Comparison of ENCODE assay signal across 32 mouse cellular contexts in the genomic region with DNA sequence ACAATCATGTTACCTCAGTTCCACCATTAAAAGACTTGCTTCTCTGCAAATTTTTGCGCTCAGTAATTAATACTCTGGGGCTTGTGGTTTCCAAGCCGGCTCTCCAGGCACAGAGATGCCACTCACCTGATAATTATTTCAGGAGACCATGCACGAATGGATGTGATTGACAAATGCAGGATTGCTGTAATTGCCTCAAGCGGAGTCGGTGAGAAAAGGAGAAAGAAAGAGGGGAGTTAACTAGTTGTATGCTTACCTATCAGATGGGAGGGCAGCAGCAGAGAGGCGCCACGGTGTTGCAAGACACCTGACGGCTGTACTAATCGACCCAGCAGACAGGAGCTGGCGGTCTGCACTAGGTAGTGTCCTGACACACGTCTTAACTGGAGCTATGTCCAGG.
DNase-seq lines count a peak whose midpoint lies in the region; ATAC-seq and TF ChIP-seq lines count a peak whose summit lies in the region.
"Had no signal": no experiment of that assay in that cellular context is flagged by ENCODE, and none has a peak within 500 bp of the region (broad histone marks: within the 10 kb centered on the region; RNA-seq: fewer than 3 reads in every experiment).

No protein-coding gene starts in this region.

- H3K9me3 ChIP-seq in midbrain, embryonic 12.5 days: no peaks in the 10 kb centered on the region
- H3K9me3 ChIP-seq in midbrain, embryonic 10.5 days (replicated peaks): no peaks in the 10 kb centered on the region
- no peaks in the 10 kb centered on the region for H3K9me3 ChIP-seq in embryonic facial prominence, embryonic 11.5 days (replicated peaks; ENCODE audit: control insufficient read depth, low read length)
- no peaks in the 10 kb centered on the region for H3K9me3 ChIP-seq in lung, postnatal 0 days (ENCODE audit: low read length)
- H3K9me3 ChIP-seq: embryonic facial prominence, embryonic 12.5 days; heart, embryonic 12.5 days; limb, embryonic 15.5 days; liver, embryonic 13.5 days; neural tube, embryonic 12.5 days had no signal

- no peak overlapping the region for H3K9ac ChIP-seq in midbrain, embryonic 12.5 days (replicated peaks)
- H3K9ac ChIP-seq in embryonic facial prominence, embryonic 11.5 days (replicated peaks; ENCODE audit: low read length): no peak overlapping the region
- H3K9ac ChIP-seq in lung, postnatal 0 days (replicated peaks; ENCODE audit: low read depth): no peak overlapping the region
- H3K9ac ChIP-seq: embryonic facial prominence, embryonic 12.5 days; heart, embryonic 12.5 days; limb, embryonic 15.5 days; liver, embryonic 13.5 days; neural tube, embryonic 12.5 days had no signal

- no peak for TF ChIP-seq CTCF in brain, embryonic 14.5 days (IDR thresholded peaks at IDR 0.05; ENCODE audit: borderline replicate concordance, extremely low read depth, insufficient read depth, insufficient read length)
- TF ChIP-seq CTCF in lung, postnatal 0 days (IDR thresholded peaks at IDR 0.05): no peak

- H3K4me2 ChIP-seq in midbrain, embryonic 12.5 days (replicated peaks): no peak overlapping the region
- H3K4me2 ChIP-seq in embryonic facial prominence, embryonic 11.5 days (ENCODE audit: low read depth, low read length): no peak overlapping the region
- no peak overlapping the region for H3K4me2 ChIP-seq in lung, postnatal 0 days (replicated peaks; ENCODE audit: low read depth, low read length)
- H3K4me2 ChIP-seq: embryonic facial prominence, embryonic 12.5 days; heart, embryonic 12.5 days; limb, embryonic 15.5 days; liver, embryonic 13.5 days; neural tube, embryonic 12.5 days had no signal

- no peak for ATAC-seq in midbrain, embryonic 12.5 days (ENCODE audit: low FRiP score, low read depth)
- peak; percentile 64; the same call in 1 of the 2 replicates for ATAC-seq in embryonic facial prominence, embryonic 11.5 days (replicated peaks; ENCODE audit: insufficient number of reproducible peaks, low FRiP score, low TSS enrichment, low read depth)
- no peak for ATAC-seq in lung, postnatal 0 days
- ATAC-seq: activated CD4-positive, CD25-positive, alpha-beta regulatory T cell, adult 4 months; forebrain, embryonic 16.5 days; intestine, postnatal 0 days had no signal

- WGBS in midbrain, embryonic 12.5 days: 68% methylated on average over 11 of the region's 11 CpGs
- 82% methylated on average over 11 of the region's 11 CpGs for WGBS in midbrain, embryonic 10.5 days
- WGBS in embryonic facial prominence, embryonic 11.5 days: 54% methylated on average over 11 of the region's 11 CpGs
- WGBS in lung, postnatal 0 days: 74% methylated on average over 11 of the region's 11 CpGs

- H3K4me3 ChIP-seq in midbrain, embryonic 12.5 days: no peak overlapping the region
- H3K4me3 ChIP-seq in midbrain, embryonic 10.5 days: no peak overlapping the region
- H3K4me3 ChIP-seq in embryonic facial prominence, embryonic 11.5 days (ENCODE audit: low read depth, low read length): no peak overlapping the region
- H3K4me3 ChIP-seq in lung, postnatal 0 days (ENCODE audit: low read depth, low read length): no peak overlapping the region
- H3K4me3 ChIP-seq: embryonic facial prominence, embryonic 12.5 days; gastrocnemius, adult 2 months; heart, adult 2 months; heart, embryonic 12.5 days; limb, embryonic 15.5 days; liver, embryonic 13.5 days; neural tube, embryonic 12.5 days had no signal

- no peaks in the 10 kb centered on the region for H3K4me1 ChIP-seq in midbrain, embryonic 12.5 days
- peaks cover 5% of the 10 kb centered on the region; the same call in 1 of the 2 replicates for H3K4me1 ChIP-seq in midbrain, embryonic 10.5 days
- H3K4me1 ChIP-seq in embryonic facial prominence, embryonic 11.5 days (ENCODE audit: control insufficient read depth, insufficient read depth, low read length): no peaks in the 10 kb centered on the region
- H3K4me1 ChIP-seq in lung, postnatal 0 days (ENCODE audit: insufficient read depth, low read depth, low read length): no peaks in the 10 kb centered on the region
- H3K4me1 ChIP-seq: heart, embryonic 12.5 days; liver, embryonic 13.5 days; neural tube, embryonic 12.5 days had no signal

- TF ChIP-seq EP300 in lung, postnatal 0 days (IDR thresholded peaks at IDR 0.05): no peak

- no peaks in the 10 kb centered on the region for H3K27me3 ChIP-seq in midbrain, embryonic 12.5 days
- no peaks in the 10 kb centered on the region for H3K27me3 ChIP-seq in midbrain, embryonic 10.5 days (ENCODE audit: low read depth, poor library complexity, severe bottlenecking)
- no peaks in the 10 kb centered on the region for H3K27me3 ChIP-seq in embryonic facial prominence, embryonic 11.5 days (ENCODE audit: control insufficient read depth, insufficient read depth, low read length)
- H3K27me3 ChIP-seq in lung, postnatal 0 days (replicated peaks; ENCODE audit: insufficient read depth, low read length): no peaks in the 10 kb centered on the region
- H3K27me3 ChIP-seq: embryonic facial prominence, embryonic 12.5 days; limb, embryonic 15.5 days; liver, embryonic 13.5 days; neural tube, embryonic 12.5 days had no signal

- H3K27ac ChIP-seq in midbrain, embryonic 12.5 days (replicated peaks): 0 out of 2 replicates have a peak overlapping the region, but pooled peaks have one; percentile 50
- H3K27ac ChIP-seq in midbrain, embryonic 10.5 days (replicated peaks): no peak overlapping the region
- H3K27ac ChIP-seq in embryonic facial prominence, embryonic 11.5 days (replicated peaks; ENCODE audit: low read depth, low read length): no peak overlapping the region
- no peak overlapping the region for H3K27ac ChIP-seq in lung, postnatal 0 days (ENCODE audit: low read length)
- H3K27ac ChIP-seq: embryonic facial prominence, embryonic 12.5 days; gastrocnemius, adult 2 months; heart, adult 2 months; limb, embryonic 15.5 days; liver, embryonic 13.5 days; macrophage; neural tube, embryonic 12.5 days; stomach, postnatal 0 days had no signal

- no peak for DNase-seq in midbrain, embryonic 10.5 days (ENCODE audit: low spot score)
- DNase-seq in brain, embryonic 14.5 days (ENCODE audit: low read depth): peak; percentile 78
- DNase-seq in embryonic facial prominence, embryonic 11.5 days (ENCODE audit: low spot score): no peak
- DNase-seq in retina, postnatal 1 day: peak; percentile 70
- no peak for DNase-seq in lung, postnatal 0 days (ENCODE audit: low spot score)
- DNase-seq: adrenal gland, adult 8-10 months; B cell, adult 2 months; cerebellum, adult 8-10 months; cerebellum, postnatal 25 days; gastrocnemius, adult 2 months; heart, adult 2 months; heart, postnatal 4 days; kidney, adult 9 months; kidney, postnatal 10 days; layer of hippocampus, postnatal 36 days; left cerebral cortex, postnatal 4 days; liver, embryonic 13.5 days; lung, adult 18-20 months; lung, postnatal 10 days; right cerebral cortex, postnatal 25 days; spleen, adult 18-20 months; thymus, postnatal 4 days had no signal

- no peak for TF ChIP-seq POLR2A in brain, embryonic 14.5 days (IDR thresholded peaks at IDR 0.05; ENCODE audit: borderline replicate concordance, extremely low read depth, insufficient read depth, insufficient read length, poor library complexity, severe bottlenecking)

- H3K36me3 ChIP-seq in midbrain, embryonic 12.5 days: no peaks in the 10 kb centered on the region
- no peaks in the 10 kb centered on the region for H3K36me3 ChIP-seq in midbrain, embryonic 10.5 days
- no peaks in the 10 kb centered on the region for H3K36me3 ChIP-seq in embryonic facial prominence, embryonic 11.5 days (replicated peaks; ENCODE audit: control insufficient read depth, insufficient read depth, low read depth, low read length)
- no peaks in the 10 kb centered on the region for H3K36me3 ChIP-seq in lung, postnatal 0 days (ENCODE audit: insufficient read depth, low read length)
- H3K36me3 ChIP-seq: embryonic facial prominence, embryonic 12.5 days; heart, embryonic 12.5 days; limb, embryonic 15.5 days; liver, embryonic 13.5 days; neural tube, embryonic 12.5 days had no signal

Comparison
In these comparisons a context has a peak if more than half of its experiments do, and no peak if none do; other contexts are left out.
1. DNase-seq: peak in brain, embryonic 14.5 days (single experiment) and retina, postnatal 1 day (single experiment); none in midbrain, embryonic 10.5 days (single experiment), embryonic facial prominence, embryonic 11.5 days (single experiment) and lung, postnatal 0 days (single experiment).